Mouse (Mus musculus): ENCODE data around the gene Ppp1r12a. TPM values are rescaled to one million over a fixed set of nuclear protein-coding genes. Genes with fewer than 3 reads are reported as not detected.
A peak's percentile ranks its signal among the peaks of the same experiment; 100 is the strongest.
"Not testable (repeated sequence)": the region's sequence is repeated elsewhere in the genome, so short reads cannot be mapped to it uniquely, and the experiment has no call there.

Ppp1r12a gene
- polyA plus RNA-seq, 1 experiment from 2014 or later, result 83.3 TPM

GRCm38 (mm10) chr10:108196124-108196523 lies 34.1 kb downstream of the Ppp1r12a start:
- DNase-seq (ENCODE audit: low spot score), result no peak

GRCm38 (mm10) chr10:108197498-108197897 lies 35.5 kb downstream of the Ppp1r12a start:
- DNase-seq (ENCODE audit: low spot score), result no peak

GRCm38 (mm10) chr10:108198945-108199344 lies 37.0 kb downstream of the Ppp1r12a start:
- DNase-seq (ENCODE audit: low spot score), result no peak

GRCm38 (mm10) chr10:108202126-108202525 lies 40.1 kb downstream of the Ppp1r12a start:
- no peak for DNase-seq (ENCODE audit: low spot score)

GRCm38 (mm10) chr10:108203440-108203839 lies 41.4 kb downstream of the Ppp1r12a start:
- peak; percentile 20 for DNase-seq (ENCODE audit: low spot score)

- DNase-seq (ENCODE audit: low spot score), result no peak
These were observed 47.4 kb downstream of the Ppp1r12a start for GRCm38 (mm10) chr10:108209396-108209795.

- no peak for DNase-seq (ENCODE audit: low spot score)
These were observed 62.4 kb downstream of the Ppp1r12a start for GRCm38 (mm10) chr10:108224413-108224812.

- no peak for DNase-seq (ENCODE audit: low spot score)
These were observed 75.1 kb downstream of the Ppp1r12a start for GRCm38 (mm10) chr10:108237049-108237448.

GRCm38 (mm10) chr10:108239061-108239460 lies 77.1 kb downstream of the Ppp1r12a start:
- DNase-seq (ENCODE audit: low spot score), result no peak

GRCm38 (mm10) chr10:108250710-108251109 lies 88.7 kb downstream of the Ppp1r12a start:
- no peak for DNase-seq (ENCODE audit: low spot score)

GRCm38 (mm10) chr10:108251181-108251580 lies 89.2 kb downstream of the Ppp1r12a start:
- DNase-seq (ENCODE audit: low spot score), result no peak

GRCm38 (mm10) chr10:108255812-108256376 lies 93.9 kb downstream of the Ppp1r12a start:
- DNase-seq (ENCODE audit: low spot score), result no peak

GRCm38 (mm10) chr10:108260931-108261330 lies 98.9 kb downstream of the Ppp1r12a start:
- DNase-seq (ENCODE audit: low spot score), result no peak

- no peak for DNase-seq (ENCODE audit: low spot score)
These were observed 102.6 kb downstream of the Ppp1r12a start for GRCm38 (mm10) chr10:108264641-108265040.

GRCm38 (mm10) chr10:108271201-108271600 lies 109.2 kb downstream of the Ppp1r12a start:
- DNase-seq (ENCODE audit: low spot score), result no peak

- DNase-seq (ENCODE audit: low spot score), result no peak
These were observed 114.7 kb downstream of the Ppp1r12a start for GRCm38 (mm10) chr10:108276678-108277077.

GRCm38 (mm10) chr10:108277198-108277597 lies 115.2 kb downstream of the Ppp1r12a start:
- no peak for DNase-seq (ENCODE audit: low spot score)

GRCm38 (mm10) chr10:108281099-108281498 lies 119.1 kb downstream of the Ppp1r12a start:
- not testable (repeated sequence) for DNase-seq (ENCODE audit: low spot score)

- no peak for DNase-seq (ENCODE audit: low spot score)
These were observed 120.4 kb downstream of the Ppp1r12a start for GRCm38 (mm10) chr10:108282351-108282750.

GRCm38 (mm10) chr10:108283418-108283817 lies 121.4 kb downstream of the Ppp1r12a start:
- DNase-seq (ENCODE audit: low spot score), result no peak

- DNase-seq (ENCODE audit: low spot score), result no peak
These were observed 121.8 kb downstream of the Ppp1r12a start for GRCm38 (mm10) chr10:108283837-108284236.

- no peak for DNase-seq (ENCODE audit: low spot score)
These were observed 122.5 kb downstream of the Ppp1r12a start for GRCm38 (mm10) chr10:108284445-108284844.

- no peak for DNase-seq (ENCODE audit: low spot score)
These were observed 123.0 kb downstream of the Ppp1r12a start for GRCm38 (mm10) chr10:108284977-108285376.
